Mouse (Mus musculus) cerebellum, adult 2 months (tissue): ENCODE measurements around the gene Vars2. TPM values are rescaled to one million over a fixed set of nuclear protein-coding genes. Genes with fewer than 3 reads are reported as not detected.

Experiments used
- DNase-seq, 2 experiments: peaks; one replicate each; pipeline ENCODE4 v3.0.0; 2021
- H3K27ac ChIP-seq: fragments of 200-500 bp; 2 replicates; pipeline ENCODE4 v1.5.1; 2012; ENCODE audit warnings: low read length, control low read depth, inconsistent platforms; ENCODE audit not compliant: insufficient read depth
- H3K27me3 ChIP-seq: fragments of 200-500 bp; 2 replicates; pipeline ENCODE4 v1.6.1; 2012; ENCODE audit warnings: inconsistent platforms, mild to moderate bottlenecking, low read length, moderate library complexity; ENCODE audit not compliant: control insufficient read depth, insufficient read depth
- H3K4me1 ChIP-seq: fragments of 200-500 bp; 2 replicates; pipeline ENCODE4 v1.6.1; 2011; ENCODE audit warnings: low read length; ENCODE audit not compliant: control insufficient read depth, insufficient read depth
- H3K4me3 ChIP-seq: fragments of 200-500 bp; replicated peaks from 2 replicates; pipeline ENCODE3; 2011; ENCODE audit warnings: mild to moderate bottlenecking, low read depth, low read length, control low read depth; ENCODE audit not compliant: insufficient read depth
- CTCF ChIP-seq: fragments of 200-500 bp; IDR thresholded peaks from 2 replicates; pipeline ENCODE4 v1.5.1; 2011; ENCODE audit warnings: low read depth, mild to moderate bottlenecking, control low read depth, low read length, moderate library complexity, borderline replicate concordance; ENCODE audit not compliant: insufficient read depth
- POLR2A ChIP-seq: fragments of 200-500 bp; IDR thresholded peaks from 2 replicates; pipeline ENCODE4 v1.6.1; 2011; ENCODE audit warnings: low read length, control low read depth, borderline replicate concordance; ENCODE audit not compliant: insufficient read depth
- WGBS: fragments of 180-500 bp; shearing (Covaris S2); methylation state at CpG from one replicate; pipeline ENCODE4 v1.1.7; 2018; 5-methylcytosine and 5-hydroxymethylcytosine counted together
- polyA plus RNA-seq: library from polyadenylated mRNA; depleted of rRNA; stranded (reverse); fragments of >200 nt; gene quantifications from 2 replicates; pipeline ENCODE4 v1.2.3, GENCODE M21; 2012; rRNA removed

The Vars2 gene
- 35.5 and 35.9 TPM in 2 replicates for polyA plus RNA-seq

DNA sequence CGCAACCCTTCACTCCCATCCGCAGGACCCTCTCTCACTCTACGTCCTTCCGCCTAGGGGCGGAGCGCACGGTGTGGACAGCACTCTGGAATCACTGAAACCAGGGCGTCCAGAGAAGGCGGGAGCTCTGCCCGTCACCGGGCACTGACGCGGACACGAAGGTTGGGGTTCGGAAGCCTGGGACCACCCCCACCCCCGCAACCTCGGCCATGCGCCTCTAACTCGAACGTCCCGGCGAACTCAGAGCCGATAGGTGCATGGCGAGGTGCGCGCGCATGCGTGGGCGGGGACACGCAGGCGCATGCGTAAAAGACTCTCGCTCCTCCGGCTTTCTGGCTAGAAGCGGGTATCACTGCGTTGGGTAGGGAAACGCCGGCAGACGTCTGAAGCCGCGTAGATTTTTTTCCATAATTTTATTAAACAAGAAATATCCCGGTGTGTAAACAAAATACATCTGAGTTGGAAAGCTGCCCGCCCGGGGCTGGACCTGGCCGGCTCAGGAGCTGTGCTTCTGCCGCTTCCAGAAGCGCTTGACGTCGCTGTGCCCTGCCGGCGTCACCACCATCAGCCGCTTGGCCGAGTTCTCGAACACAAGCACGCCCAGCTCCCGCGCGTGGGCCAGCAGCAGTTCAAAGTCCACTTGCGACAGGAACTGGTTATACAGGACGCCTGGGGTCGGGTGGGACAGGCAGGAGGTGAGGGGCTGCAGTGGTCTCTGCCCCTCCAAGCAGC, at the start of gene Vars2:
Gene Vars2 (minus strand): TSS at position 259 of the 732 bp plus-strand sequence.
- Histone ChIP-seq H3K27ac (peak within 1 kb of the TSS; percentile 53), H3K4me1 (peaks cover 6% of the 10 kb centered on the region; the same call in 1 of the 2 replicates), H3K4me3 (peak within 1 kb of the TSS; percentile 78), H3K27me3 (no peaks in the 10 kb centered on the region)
- TF ChIP-seq CTCF (no peak), POLR2A (peak; percentile 95)
- peak; percentile 97 to 98 for DNase-seq
- under 1% methylated on average over 61 of the region's 61 CpGs for WGBS

DNA sequence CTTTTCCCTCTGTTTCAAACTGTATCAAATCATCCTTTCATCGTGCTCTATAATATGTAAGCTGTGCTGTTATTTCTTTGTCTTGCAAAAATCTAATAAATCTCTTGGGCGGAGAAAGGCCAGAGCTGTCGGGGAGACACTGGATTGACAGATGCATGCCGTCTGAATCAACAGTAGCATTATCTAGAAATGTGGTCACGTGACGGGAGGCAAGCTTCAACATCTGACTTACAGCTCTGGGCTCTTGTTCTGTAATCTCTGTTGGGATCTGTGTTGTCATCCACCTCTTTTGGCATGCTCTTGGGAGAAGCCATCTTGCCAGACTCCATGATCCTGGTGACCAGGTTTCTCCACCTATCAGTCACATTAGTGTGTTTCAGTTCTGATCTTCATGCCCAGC, 49.7 kb upstream of the Vars2 start:
- TF ChIP-seq POLR2A (no peak), CTCF (no peak)
- WGBS = 87% methylated on average over 6 of the region's 6 CpGs
- no peak overlapping the region for H3K4me3 ChIP-seq
- no peaks in the 10 kb centered on the region for H3K27me3 ChIP-seq
- no peak for DNase-seq
- H3K27ac ChIP-seq = no peak overlapping the region
- no peaks in the 10 kb centered on the region for H3K4me1 ChIP-seq

DNA sequence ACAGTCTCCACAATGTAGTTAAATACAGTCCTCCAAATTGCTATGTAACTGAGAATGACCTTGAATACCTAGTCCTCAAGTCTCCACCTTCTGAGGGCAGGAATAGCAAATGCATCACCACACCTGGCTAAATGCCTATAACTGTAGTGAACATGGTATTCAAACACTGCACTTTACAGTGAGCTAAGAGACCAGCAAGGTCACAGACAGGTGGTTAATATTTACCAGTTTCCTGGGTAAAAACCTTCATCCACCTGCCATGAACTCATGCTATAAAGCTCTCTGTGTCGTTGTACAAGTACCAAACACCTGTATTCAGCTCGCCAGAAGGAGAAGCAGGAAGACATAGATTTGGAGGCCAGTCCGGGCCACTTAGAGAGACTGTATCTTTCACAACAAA, 48.7 kb upstream of the Vars2 start:
- WGBS = 91% methylated on average over 3 of the region's 3 CpGs
- no peak overlapping the region for H3K4me3 ChIP-seq
- TF ChIP-seq POLR2A (no peak), CTCF (no peak)
- peaks cover under 1% of the 10 kb centered on the region; the same call in 1 of the 2 replicates for H3K4me1 ChIP-seq
- H3K27ac ChIP-seq = no peak overlapping the region
- no peak for DNase-seq
- no peaks in the 10 kb centered on the region for H3K27me3 ChIP-seq

DNA sequence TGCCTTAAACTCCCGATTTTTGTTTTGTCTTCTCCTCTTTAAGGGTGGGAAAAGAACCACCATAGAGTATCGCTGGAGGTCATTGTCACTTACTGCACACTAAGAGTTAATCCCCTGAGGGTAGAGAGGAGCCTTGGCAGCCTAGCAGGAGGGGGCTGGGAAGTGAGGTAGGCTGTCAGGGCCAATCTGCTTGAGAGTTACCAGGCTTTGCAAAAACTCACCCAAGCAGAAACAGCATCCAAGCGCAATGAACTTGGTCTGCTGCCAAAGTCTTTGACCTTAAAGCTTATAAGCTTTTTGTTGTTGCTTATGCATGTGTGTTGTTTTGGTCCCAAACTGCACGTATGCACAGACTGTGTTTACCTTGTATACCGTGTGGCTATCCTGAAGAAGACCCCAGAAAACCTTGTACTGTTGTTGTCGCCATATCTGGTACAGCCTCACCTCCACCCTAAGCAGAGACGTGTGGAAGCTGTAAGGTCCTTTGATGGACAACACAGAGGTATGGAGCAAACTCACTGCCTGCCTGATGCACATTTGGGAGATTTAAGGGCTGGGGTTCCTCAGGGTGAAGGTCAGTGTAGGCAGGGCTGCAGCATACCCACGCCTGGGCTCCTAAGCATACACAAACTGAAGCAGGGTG, 43.4 kb upstream of the Vars2 start:
- no peaks in the 10 kb centered on the region for H3K27me3 ChIP-seq
- H3K27ac ChIP-seq = peak overlapping the region; percentile 46; the same call in 1 of the 2 replicates
- peaks cover 10% of the 10 kb centered on the region for H3K4me1 ChIP-seq
- no peak for TF ChIP-seq POLR2A
- TF ChIP-seq CTCF = no peak
- H3K4me3 ChIP-seq = no peak overlapping the region
- WGBS = 26% methylated on average over 8 of the region's 8 CpGs
- DNase-seq = peak in 1 of 2 experiments; percentile 53

DNA sequence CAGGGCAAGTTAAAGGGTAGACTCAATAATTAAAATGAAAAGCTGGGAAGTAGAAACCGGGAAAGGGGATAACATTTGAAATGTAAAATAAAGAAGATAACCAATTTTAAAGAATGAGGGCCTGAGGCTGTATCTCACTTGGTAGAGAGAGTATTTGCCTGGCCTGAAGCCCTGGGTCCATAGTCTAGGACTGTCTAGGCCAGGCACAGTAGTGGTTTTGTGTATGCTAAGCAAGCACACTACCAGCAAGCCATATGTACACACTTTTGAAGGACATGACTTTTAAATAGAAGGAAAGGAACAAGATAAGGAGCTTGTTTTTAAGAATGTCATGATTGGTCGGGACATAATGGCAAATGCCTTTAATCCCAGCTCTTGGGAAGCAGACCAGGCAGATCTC, 41.2 kb upstream of the Vars2 start:
- Histone ChIP-seq H3K4me3 (no peak overlapping the region), H3K27ac (no peak overlapping the region), H3K4me1 (peaks cover 24% of the 10 kb centered on the region), H3K27me3 (no peaks in the 10 kb centered on the region)
- WGBS = 93% methylated on average over 2 of the region's 2 CpGs
- TF ChIP-seq POLR2A = no peak
- no peak for TF ChIP-seq CTCF
- DNase-seq = no peak

DNA sequence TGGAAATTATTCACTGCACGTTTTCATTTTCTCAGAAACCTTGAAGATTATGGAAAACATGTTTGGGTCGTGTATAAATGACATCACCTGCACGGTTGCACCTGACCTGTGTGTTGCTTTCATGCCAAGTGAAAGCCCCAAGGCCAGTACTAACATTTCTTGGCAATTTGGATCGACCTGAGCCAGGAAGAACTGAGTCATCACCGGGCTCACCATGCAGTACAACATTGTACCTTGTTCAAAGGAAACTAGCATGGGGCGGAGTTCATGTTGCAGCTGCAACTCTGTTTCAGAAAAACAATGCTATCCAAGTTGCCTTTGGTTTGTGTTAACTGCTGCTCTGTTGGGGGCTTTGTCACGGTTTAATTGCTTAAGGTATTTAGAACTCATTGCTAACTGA, 40.5 kb upstream of the Vars2 start:
- no peak overlapping the region for H3K27ac ChIP-seq
- H3K4me1 ChIP-seq = peaks cover 25% of the 10 kb centered on the region
- no peak for DNase-seq
- 63% methylated on average over 7 of the region's 7 CpGs for WGBS
- no peaks in the 10 kb centered on the region for H3K27me3 ChIP-seq
- no peak for TF ChIP-seq POLR2A
- TF ChIP-seq CTCF = no peak
- H3K4me3 ChIP-seq = no peak overlapping the region

DNA sequence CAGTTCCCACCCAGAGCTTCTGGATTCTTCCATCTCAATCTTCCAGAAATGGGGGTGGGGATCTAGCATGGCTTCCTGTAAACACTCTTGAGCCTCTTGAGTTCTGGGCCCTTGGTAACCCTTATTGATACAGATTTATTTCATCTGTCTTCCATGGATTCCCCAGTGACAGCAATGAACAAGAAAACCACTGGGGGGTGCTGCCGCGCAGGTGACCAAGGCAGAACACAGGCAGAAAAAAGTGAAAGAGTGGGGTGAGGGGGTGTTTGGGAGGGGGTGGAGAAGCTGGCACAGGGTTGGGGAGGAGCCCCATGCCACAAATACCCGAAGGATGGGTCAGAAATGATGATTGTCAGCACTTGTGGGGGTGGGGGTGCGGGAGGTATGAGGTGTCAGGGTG, 38.4 kb upstream of the Vars2 start:
- WGBS = 23% methylated on average over 4 of the region's 4 CpGs
- Histone ChIP-seq H3K4me3 (no peak overlapping the region), H3K4me1 (peaks cover 25% of the 10 kb centered on the region), H3K27ac (no peak overlapping the region), H3K27me3 (no peaks in the 10 kb centered on the region)
- DNase-seq = peak in 1 of 2 experiments; percentile 43
- peak; percentile 67; the same call in 1 of the 2 replicates for TF ChIP-seq CTCF
- no peak for TF ChIP-seq POLR2A
